Mouse (Mus musculus): ENCODE measurements at regions not wholly inside any gene's neighbourhood (a gene's known extent, or its start where the extent isn't known, plus 50 kb on each side); places are given as distances from the start of the nearest gene placed in this dataset.

DNA sequence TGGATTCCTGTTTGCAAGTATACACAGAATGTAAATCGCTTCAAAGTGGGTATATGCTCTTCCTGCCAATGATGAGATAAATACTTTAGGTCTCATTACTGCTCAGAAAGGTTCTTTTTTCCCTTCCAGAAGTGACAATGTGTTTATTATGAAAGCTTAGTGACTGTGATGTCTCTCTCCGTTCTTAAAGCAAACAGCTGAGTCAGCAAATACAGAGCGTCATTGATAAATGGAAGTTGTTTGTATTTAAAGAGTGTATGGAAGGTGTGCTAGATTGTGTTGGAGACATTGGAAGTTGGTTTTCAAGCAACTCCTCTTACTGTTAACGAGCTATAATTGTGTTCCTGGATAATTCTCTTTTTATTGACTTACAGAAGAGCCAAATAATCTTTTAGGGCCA is 408.0 kb downstream of the Prr30 start:
- ATAC-seq = no peak

- no peak for ATAC-seq
Observed at GRCm38 (mm10) chr14:100781882-100782281, 418.2 kb downstream of the Prr30 start.

DNA sequence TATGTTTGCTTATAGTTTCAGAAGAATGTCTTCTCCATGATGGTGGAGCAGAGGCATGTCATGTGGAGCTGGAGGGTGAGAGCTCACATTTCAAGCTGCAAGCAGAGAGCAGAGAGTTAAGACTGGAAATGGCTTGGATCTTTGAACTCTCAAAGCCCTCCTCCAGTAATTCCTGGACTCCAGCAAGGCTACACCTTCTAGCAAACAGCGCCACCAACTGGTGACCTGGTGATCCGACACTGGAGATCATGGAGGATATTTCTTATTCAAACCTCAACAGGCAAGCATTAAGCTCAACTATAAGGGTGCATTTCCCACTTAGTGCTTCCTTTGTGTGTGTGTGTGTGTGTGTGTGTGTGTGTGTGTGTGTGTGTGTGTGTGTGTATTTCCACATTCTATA is 446.2 kb downstream of the Prr30 start:
- ATAC-seq = no peak

DNA sequence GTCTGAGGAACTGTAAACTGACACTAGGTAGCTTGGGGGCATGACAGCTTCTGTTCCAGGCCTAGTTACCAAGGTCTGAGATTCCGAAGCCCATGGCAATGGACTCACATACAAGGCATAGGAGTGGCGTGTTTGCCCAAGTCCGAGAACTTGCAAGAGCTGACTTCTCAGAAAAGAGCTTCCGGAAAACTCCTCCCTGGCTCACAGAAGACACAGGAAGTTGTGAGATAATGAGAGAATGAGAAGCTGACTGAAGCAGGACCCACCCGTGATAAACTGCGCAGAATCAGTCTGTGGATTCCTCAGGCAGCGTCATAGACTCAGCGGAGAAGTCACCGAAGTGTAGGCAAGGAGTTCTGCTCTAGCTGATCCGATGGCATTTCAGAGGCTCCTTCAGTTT is 447.4 kb downstream of the Prr30 start:
- ATAC-seq = no peak

DNA sequence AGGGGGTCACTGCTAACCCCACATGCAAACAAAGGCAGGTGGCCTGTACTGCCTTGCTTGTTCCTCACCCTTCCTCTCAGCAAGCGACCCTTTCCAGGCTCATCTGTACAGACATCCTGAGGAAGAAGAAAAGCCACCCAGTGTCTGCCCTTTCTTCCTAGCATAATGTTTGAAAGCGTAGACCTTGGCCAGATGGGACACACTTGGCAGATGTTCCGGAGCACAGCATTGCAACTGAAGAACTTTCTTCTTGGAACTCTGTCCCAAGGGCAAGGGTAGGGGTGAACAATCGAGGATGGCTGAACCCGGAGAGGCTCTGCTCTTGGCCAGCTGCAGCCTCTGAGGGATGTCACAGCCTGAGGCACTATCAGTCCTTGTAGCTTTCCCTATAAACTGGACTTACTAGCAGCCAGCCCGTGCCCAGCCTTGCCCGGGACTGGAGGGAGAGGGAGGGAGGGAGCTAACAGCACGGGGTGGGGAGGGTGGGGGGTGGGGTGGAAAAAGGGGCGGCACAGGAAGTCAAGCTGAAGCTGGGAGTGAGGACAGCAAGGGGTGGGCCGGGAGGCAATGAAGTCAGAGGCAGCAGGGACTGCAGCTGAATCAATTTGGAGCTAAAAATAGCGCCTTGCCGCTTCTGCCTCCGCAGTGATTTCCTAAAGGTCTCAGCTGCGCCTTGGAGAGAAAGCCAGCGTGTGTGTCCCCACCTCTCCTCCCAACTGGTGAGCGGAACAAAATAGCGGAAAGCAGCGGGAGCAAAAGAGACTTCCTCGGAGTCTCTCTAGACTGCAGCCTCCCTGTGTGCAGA is 450.2 kb downstream of the Prr30 start:
- ATAC-seq = no peak

DNA sequence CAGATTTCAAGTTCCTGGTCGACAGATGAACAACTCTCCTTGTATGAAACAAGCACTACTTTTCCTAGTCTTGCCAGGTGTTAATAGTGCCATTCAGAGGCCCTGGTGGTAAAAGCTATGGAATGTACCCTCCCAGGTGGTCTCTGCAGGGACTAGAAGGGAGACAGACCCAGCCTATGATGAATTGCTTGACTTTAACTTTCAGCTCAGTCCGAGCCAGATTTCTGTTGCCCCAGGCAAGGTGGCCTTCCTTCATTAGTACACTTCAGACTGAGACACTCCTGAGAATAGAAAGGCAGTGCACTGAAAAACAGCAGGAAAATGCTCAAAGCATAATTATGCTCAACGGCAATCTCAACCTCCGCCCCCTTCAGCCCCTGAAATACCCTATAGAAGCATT is 450.8 kb upstream of the Klf12 start:
- ATAC-seq = no peak

GRCm38 (mm10) chr14:100728433-100728832 is 444.0 kb upstream of the Klf12 start:
- no peak for ATAC-seq

GRCm38 (mm10) chr14:100727701-100728100 is 443.2 kb upstream of the Klf12 start:
- ATAC-seq = no peak

GRCm38 (mm10) chr14:100724962-100725361 is 440.5 kb upstream of the Klf12 start:
- no peak for ATAC-seq

GRCm38 (mm10) chr14:100720667-100721066 is 436.2 kb upstream of the Klf12 start:
- no peak for ATAC-seq

DNA sequence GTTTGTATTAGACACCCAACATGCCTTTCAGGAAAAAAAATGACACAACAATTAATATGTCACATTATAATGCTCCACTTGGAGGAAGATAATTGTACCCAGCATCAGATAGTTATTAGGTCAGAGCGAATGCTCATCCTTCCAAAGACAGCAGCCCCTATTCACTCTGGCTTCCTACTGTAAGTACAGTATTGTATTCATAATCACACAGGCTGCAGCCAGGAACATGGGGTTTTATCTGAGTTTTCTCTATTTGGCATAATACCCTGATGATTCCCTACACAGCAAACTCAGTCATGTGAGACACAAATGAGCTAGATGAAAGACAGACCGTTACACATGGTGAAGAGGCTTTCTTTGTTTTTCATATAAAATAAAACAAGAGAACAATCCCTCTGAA is 430.5 kb upstream of the Klf12 start:
- ATAC-seq = no peak

DNA sequence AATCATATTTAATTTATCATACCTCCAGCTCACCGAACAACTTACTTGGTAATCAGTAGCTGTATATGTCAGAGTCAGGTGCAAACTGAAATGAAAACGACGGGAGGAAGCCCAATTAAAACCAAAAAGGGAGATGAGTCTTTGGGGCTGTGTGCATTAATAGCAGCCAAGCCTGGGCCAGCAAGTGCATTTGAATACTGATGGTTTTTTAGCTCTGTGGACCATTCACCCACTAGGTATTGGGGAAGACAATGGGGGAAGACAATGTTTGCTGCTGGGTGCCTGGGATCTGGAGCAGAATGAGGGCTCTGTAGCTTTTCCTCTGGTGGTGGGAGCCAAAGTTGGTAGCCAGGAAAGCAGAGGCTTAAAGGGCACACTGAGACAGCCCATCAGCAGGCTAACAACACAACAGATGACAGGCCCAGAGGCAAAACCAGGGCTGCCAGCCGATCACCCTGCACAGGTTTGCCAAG is 429.6 kb upstream of the Klf12 start:
- ATAC-seq = no peak

DNA sequence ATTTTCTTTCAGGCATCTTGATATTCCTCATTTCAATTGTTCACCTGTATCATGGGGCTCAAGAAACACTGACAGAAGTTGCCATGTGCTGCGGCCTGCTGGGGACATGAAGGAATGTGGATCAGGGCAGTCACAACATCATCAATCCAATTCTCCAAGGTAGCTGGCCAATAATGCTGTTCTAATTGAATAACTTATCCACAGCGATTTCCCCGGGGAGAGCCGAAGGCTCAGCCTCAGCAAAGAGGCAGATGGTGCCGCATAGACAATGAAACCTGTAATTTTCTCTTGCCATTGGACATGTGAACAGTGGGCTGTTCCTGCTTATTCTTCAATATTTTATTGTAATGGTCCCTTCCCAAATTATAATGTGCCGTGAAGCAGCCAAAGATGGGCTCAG is 429.1 kb upstream of the Klf12 start:
- ATAC-seq = no peak

DNA sequence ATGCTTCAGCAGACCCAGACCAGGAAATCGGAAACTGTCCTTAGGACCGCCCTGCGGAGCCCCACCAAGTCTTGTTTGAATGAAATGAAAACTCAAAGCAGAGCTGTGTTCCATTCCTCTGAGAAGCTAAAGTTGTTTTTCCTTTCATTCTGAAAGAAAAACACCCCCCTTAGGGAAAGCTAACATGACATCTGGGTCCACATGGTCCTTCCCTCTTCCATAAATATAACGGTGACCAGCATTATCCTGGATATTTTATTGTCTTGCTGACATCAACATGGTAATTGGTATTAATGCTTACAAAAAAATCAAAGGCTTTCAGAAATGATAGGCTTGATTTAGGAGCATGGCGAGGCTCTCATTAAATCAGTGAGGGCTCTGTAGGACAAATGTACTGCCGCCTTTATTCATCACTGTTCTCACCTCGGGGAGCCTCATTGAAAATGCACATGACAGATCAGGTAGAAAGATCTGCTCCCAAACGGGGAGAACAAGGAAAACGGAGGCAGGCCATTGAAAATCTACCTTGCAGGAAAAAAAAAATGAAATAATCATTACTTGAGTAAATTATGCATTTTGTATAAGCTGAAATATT is 381.0 kb upstream of the Klf12 start:
- ATAC-seq = no peak

GRCm38 (mm10) chr14:100664180-100664579 is 379.7 kb upstream of the Klf12 start:
- no peak for ATAC-seq

- no peak for ATAC-seq
Observed at GRCm38 (mm10) chr14:100642076-100642475, 357.6 kb upstream of the Klf12 start.

DNA sequence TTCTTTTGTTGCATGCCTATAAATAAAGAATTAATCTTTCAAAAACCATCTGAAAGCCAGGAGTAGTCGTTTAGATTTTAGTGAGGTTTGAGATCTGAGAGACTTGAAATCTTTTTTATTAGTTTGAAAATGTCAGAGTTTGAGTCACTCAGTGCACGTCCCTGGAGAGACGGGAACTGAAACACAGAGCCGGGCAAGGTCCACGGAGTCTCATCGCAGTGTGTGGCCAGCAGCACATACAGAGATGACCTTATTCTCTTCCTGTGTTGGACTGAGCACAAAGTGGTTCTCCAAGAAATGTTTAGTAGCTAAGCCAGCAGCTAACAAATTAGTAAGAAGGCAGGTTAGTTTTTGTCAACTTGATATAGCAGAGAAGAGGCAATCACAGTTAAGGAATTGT is 350.0 kb upstream of the Klf12 start:
- no peak for ATAC-seq

DNA sequence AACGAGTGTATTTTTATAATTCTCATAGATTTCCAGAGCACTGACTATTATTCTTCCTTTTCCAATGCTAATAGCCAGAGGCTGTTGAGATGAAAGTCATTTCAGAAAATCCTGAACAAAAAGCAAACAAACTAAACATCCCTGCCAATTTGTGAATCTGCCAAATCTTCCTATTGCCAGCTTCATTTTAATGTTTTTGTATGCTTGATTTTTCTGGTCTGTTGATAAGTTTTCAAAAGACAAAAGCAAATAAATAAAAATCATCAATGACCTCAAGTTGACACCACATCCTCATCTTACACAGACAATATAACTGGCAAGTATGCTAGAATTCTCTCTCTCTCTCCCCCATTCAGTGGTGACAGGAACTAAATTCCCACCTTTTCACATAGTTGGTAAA is 347.2 kb upstream of the Klf12 start:
- no peak for ATAC-seq

GRCm38 (mm10) chr14:100630197-100630596 is 345.7 kb upstream of the Klf12 start:
- no peak for ATAC-seq

DNA sequence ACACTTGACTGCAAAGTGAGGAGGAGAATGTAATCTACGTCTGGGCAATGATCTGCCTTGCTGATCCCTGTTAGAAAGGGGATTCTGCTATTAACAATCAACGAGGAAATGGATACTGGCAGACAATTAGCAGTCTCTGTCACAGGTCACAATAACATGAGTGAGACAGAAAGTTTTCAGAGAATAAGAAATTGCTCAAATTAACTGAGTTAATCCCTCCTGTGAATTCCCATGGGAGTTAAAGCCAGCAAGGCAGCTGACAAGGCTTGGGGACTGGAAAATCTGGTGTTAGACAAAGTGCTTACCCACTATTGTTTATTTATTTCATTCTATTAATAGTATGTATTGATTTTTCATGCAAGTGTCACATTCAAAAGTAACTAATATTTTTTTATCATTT is 343.0 kb upstream of the Klf12 start:
- ATAC-seq = no peak

- no peak for ATAC-seq
Observed at GRCm38 (mm10) chr14:100619656-100620030, 335.2 kb upstream of the Klf12 start.

DNA sequence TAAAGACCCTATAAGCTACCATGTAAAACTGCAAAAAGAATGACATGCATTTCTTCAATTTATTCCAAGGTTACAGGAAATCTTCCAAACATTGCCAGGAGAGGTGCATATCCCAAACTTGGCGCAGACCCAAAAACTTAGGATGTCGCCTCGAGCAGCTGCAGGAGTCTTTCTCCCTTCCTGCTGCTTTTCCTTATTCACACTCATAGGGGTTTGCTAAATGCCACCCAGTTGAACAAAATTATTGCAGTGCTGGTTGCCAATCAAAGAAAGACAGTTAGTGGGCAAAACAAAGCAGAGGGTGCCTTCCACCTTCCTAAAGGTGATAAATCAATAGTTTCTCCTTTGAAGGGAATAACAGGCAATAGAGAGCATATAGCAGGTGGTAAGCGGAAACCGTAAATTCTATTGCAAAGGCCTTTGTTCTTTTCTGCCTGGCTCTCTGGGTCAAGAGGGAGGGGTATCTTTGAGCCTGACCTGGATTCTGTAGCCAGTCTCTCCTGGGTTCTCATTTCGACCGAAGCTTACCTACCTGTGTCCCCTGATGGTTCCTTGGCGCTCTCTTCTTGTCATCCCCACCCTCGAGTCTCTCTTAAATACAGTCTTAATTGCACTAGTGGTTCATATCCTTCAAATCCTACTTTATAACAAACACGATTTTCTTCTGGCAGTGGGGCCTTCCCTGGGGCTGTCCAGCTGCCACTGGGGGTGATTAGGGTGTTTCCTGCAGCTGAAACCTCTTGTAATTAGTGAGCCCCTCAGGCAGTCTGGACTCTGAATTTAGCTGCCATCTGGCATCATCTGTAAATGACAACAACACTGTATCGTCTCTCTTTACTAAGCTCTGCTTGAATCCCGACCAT is 334.5 kb upstream of the Klf12 start:
- ATAC-seq = no peak

- no peak for ATAC-seq
Observed at GRCm38 (mm10) chr14:100610017-100610760, 325.7 kb upstream of the Klf12 start.

All from CD4-positive, CD25-positive, alpha-beta regulatory T cell, adult 4 months (primary cell).